Mouse (Mus musculus): ENCODE results near the gene Dap3.
"Not testable (repeated sequence)": the region's sequence is repeated elsewhere in the genome, so short reads cannot be mapped to it uniquely, and the experiment has no call there.

The Dap3 gene

DNA sequence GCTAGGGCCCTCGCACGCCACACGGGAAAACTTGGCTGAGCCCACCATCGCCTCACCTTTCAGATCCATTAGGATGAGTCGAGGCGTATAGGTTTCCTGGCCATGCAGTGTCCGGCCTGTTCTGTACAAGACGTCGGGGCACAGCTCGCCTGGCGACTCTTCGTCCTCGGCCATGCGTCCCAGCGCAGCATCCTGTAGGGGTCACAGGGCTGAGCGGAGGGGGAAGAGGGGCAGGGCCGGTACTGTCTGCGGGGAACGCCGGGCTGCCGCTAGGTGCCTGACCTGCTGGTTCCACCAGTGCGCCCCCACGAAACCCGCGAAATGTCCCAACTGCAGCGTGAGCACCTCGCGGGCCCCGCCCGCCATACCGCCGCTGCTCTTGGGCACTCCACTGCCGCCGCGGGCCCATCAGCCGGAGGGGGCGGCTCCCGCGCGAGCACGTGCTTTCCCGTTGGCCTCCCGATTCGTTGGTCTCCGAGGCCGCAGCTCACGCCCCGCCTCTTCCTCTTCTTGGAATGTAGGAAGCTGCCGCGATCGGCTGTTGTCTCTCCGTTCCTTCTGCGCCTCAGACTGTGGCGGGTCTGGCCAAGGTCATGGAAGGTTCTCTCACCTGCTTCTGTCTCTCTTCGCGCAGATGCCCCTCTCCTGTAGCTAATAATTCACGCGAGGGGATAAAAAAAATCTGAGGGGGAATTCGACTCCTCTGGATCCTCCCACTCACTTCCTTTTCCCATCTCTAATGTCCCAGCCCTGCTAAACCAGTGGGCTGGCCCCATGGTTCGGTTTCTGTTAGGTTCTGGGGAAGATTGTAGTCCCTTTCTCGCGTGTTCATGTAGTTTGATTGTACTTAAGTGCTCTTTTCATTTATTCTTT lies 37.2 kb downstream of the Dap3 start, which contains the start of gene Msto1:
Gene Msto1 (minus strand): TSS at position 489 of the 873 bp plus-strand sequence.
- DNase-seq (ENCODE audit: inconsistent ontology term) = peak; percentile 95

GRCm38 (mm10) chr3:88912585-88912984 lies 38.4 kb downstream of the Dap3 start:
- DNase-seq (ENCODE audit: inconsistent ontology term) = no peak

DNA sequence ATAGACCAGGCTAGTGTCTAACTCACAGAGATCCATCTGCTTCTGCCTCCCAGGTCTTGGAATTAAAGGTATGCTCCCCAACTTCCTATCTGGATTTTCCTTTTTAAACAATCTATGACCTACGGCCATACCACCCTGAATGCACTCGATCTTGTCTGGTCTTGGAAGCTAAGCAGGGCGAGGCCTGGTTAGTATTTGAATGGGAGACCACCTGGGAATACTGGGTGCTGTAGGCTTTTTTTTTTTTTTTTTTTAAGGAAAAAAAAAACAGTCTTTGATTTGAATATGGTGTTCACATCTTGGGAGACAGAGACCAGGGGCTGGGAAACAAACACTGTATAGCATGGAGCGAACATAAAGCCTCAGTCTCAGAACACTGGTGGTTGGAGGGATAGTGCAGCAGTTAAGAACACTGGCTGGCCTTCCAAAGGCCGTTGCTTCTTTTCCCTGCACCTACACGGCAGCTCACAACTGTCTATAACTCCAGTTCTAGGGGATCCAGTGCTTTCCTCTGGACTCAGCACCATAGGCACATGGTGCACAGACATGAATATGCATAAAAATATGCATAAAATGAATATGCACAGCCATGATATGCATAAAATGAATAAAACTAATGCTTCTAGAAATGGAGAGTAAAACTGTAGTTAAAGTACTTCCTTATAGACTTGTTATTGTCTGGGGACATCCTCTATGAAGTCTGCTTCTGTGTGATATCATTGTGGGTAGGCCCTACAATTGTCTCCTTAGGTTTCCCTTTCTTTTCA lies 44.4 kb downstream of the Dap3 start:
- no peak for DNase-seq (ENCODE audit: inconsistent ontology term)

DNA sequence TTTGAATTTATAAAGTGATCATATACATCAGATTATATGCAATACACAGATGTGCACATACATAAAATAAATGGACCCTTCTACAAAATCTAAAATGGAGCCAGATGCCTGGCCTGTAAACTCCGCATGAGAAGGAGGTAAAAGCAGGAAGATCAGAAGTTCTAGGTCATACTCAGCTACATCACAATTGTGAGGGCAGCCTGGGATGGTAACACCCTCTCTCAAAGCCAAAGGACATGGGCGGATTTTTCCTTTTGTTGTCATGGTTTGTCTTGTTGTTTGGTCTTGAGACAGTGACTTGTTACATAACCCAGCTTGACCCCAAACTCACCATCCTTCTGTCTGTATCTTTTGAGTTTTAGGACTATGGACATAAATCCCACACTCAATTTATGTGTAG lies 45.2 kb downstream of the Dap3 start:
- no peak for DNase-seq (ENCODE audit: inconsistent ontology term)

- no peak for DNase-seq (ENCODE audit: inconsistent ontology term)
Observed at GRCm38 (mm10) chr3:88905209-88905608, 45.8 kb downstream of the Dap3 start.

DNA sequence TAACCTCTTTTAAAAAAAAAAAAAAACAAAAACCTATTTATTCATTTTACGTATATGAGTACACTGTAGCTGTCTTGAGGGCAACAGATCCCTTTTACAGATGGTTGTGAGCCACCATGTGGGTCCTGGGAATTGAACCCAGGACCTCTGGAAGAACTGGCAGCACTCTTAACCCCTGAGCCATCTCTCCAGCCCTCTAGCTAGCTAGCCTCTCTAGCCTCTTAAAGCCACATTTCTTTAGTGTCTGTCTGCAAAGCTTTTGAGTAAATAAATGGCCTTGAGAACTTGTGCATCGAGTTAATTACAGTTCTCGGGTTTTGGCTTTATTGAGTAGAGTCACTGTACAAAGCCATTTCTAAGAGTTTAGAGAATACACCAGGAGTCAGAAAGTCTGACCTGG lies 46.2 kb downstream of the Dap3 start:
- no peak for DNase-seq (ENCODE audit: inconsistent ontology term)

DNA sequence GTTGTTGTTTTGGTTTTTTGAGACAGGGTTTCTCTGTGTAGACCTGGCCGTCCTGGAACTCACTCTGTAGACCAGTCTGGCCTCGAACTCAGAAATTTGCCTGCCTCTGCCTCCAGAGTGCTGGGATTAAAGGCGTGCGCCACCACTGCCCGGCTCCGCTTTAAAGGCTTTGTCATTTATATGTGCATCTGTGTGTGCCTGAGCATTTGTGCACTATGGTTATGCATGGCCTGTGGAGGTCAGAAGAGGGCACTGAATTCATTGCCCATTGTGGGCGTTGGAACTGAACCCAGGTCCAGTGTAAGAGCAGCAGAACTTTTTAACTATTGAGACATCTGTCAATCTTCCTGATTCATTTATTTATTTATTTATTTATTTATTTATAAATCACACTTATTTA lies 58.0 kb downstream of the Dap3 start:
- DNase-seq (ENCODE audit: inconsistent ontology term) = not testable (repeated sequence)

- not testable (repeated sequence) for DNase-seq (ENCODE audit: inconsistent ontology term)
Observed at GRCm38 (mm10) chr3:88882536-88882935, 68.4 kb downstream of the Dap3 start.
